Mouse (Mus musculus) stomach, embryonic 14.5 days (tissue): ENCODE measurements around the gene Lrig1. TPM values are rescaled to one million over a fixed set of nuclear protein-coding genes. Genes with fewer than 3 reads are reported as not detected.

Source experiments
- ATAC-seq: fragments of 200-750 bp; cut with Nextera tagmentation; 2 replicates; pipeline ENCODE4 v1.8.0; 2017; ENCODE audit warnings: low read depth, moderate TSS enrichment; ENCODE audit not compliant: insufficient number of reproducible peaks, insufficient read depth, low FRiP score
- H3K27ac ChIP-seq: fragments of 300-500 bp; sonication (generic); 2 replicates; pipeline ENCODE4 v1.5.1; 2014; ENCODE audit warnings: mild to moderate bottlenecking, low read length, moderate library complexity, mixed read lengths
- H3K27me3 ChIP-seq: fragments of 300-500 bp; sonication (generic); 2 replicates; pipeline ENCODE4 v1.6.1; 2014; ENCODE audit warnings: low read length, control low read depth, mixed read lengths; ENCODE audit not compliant: control insufficient read depth, insufficient read depth
- H3K36me3 ChIP-seq: fragments of 300-500 bp; sonication (generic); 2 replicates; pipeline ENCODE4 v1.6.1; 2014; ENCODE audit warnings: mild to moderate bottlenecking, control low read depth, low read length, moderate library complexity, mixed read lengths; ENCODE audit not compliant: control insufficient read depth, insufficient read depth
- H3K4me1 ChIP-seq: fragments of 300-500 bp; sonication (generic); 2 replicates; pipeline ENCODE4 v1.6.1; 2014; ENCODE audit warnings: low read length, control low read depth, mixed read lengths; ENCODE audit not compliant: control insufficient read depth, insufficient read depth
- H3K4me2 ChIP-seq: fragments of 300-500 bp; sonication (generic); replicated peaks from 2 replicates; pipeline ENCODE4 v1.6.1; 2014; ENCODE audit warnings: low read depth, low read length, control low read depth
- H3K4me3 ChIP-seq: fragments of 300-500 bp; sonication (generic); 2 replicates; pipeline ENCODE4 v1.5.1; 2014; ENCODE audit warnings: low read depth, low read length, control low read depth
- H3K9ac ChIP-seq: fragments of 300-500 bp; sonication (generic); replicated peaks from 2 replicates; pipeline ENCODE4 v1.6.1; 2014; ENCODE audit warnings: low read depth, mild to moderate bottlenecking, control low read depth, low read length, moderate library complexity, mixed read lengths
- H3K9me3 ChIP-seq: fragments of 300-500 bp; sonication (generic); 2 replicates; pipeline ENCODE4 v1.6.1; 2016; ENCODE audit warnings: low read depth, low read length, control low read depth; ENCODE audit not compliant: control insufficient read depth
- WGBS: fragments of 180-500 bp; shearing (Covaris S2); extraction: QIAGEN DNeasy Blood & Tissue Kit; methylation state at CpG from one replicate; pipeline ENCODE4 v1.1.7; 2014; 5-methylcytosine and 5-hydroxymethylcytosine counted together
- polyA plus RNA-seq: library from polyadenylated mRNA; unstranded; fragments of >200 nt; fragmentation: Nextera tagmentation; extraction: Ambion mirVana; gene quantifications from 2 replicates; pipeline ENCODE4 v1.2.1, GENCODE M21; 2014

The Lrig1 gene
- polyA plus RNA-seq, 1 experiment from 2014 or later, result 49.3 TPM

DNA sequence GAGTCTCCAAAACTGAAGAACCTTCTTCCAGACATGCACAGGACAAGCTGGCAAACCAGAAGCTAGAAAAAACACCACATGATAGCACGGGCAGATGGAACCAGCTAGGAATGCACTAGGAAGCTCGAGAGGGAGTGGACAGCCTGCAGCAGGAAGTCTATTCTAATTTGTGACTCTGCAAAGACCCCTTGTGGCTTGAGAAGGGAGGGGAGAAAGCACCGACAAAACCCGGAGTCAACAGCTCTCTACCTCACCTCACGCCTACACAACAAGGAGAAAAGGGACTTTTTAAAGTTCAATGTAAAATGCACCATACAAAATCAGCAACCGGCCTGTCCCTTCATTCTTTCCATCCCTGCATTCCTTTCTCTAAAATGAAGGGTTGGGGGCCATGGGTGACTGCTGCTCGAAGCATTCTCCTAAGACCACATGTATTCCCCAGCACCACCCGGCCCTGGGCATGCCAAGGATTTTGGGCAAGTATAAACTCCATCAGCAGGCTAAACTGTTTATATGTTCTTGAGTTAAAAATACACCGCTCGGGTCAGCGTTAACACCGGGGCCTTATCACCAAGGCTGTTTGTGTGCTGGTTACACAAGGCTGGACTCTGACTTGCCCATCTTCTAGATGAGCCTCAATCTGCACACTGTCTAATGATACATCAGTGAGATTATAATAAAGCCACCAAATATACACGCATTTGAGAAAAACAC is 15.0 kb downstream of the Lrig1 start:
- H3K4me2 ChIP-seq, result peak overlapping the region; percentile 26
- WGBS, result 24% methylated on average over 13 of the region's 13 CpGs
- H3K4me1 ChIP-seq, result peaks cover 83% of the 10 kb centered on the region
- ATAC-seq, result no peak
- H3K9me3 ChIP-seq, result no peaks in the 10 kb centered on the region
- no peaks in the 10 kb centered on the region for H3K27me3 ChIP-seq
- no peaks in the 10 kb centered on the region for H3K36me3 ChIP-seq
- no peak overlapping the region for H3K9ac ChIP-seq
- H3K27ac ChIP-seq, result peak overlapping the region; percentile 49
- H3K4me3 ChIP-seq, result 0 out of 2 replicates have a peak overlapping the region, but pooled peaks have one; percentile 5

GRCm38 (mm10) chr6:94683701-94684100 is 16.3 kb downstream of the Lrig1 start:
- H3K9me3 ChIP-seq, result no peaks in the 10 kb centered on the region
- H3K4me3 ChIP-seq, result no peak overlapping the region
- no peak for ATAC-seq
- no peaks in the 10 kb centered on the region for H3K27me3 ChIP-seq
- H3K4me1 ChIP-seq, result peaks cover 81% of the 10 kb centered on the region
- no peaks in the 10 kb centered on the region for H3K36me3 ChIP-seq
- peak overlapping the region; percentile 26; the same call in 1 of the 2 replicates for H3K4me2 ChIP-seq
- 67% methylated on average over 3 of the region's 3 CpGs for WGBS
- H3K9ac ChIP-seq, result no peak overlapping the region
- H3K27ac ChIP-seq, result peak overlapping the region; percentile 52; the same call in 1 of the 2 replicates

- Histone ChIP-seq H3K4me1 (peaks cover 89% of the 10 kb centered on the region), H3K9ac (0 out of 2 replicates have a peak overlapping the region, but pooled peaks have one; percentile 21), H3K9me3 (no peaks in the 10 kb centered on the region), H3K27me3 (no peaks in the 10 kb centered on the region), H3K27ac (peak overlapping the region; percentile 72), H3K4me3 (no peak overlapping the region), H3K4me2 (peak overlapping the region; percentile 32), H3K36me3 (no peaks in the 10 kb centered on the region)
- ATAC-seq, result no peak
- 51% methylated on average over 6 of the region's 6 CpGs for WGBS
Observed at GRCm38 (mm10) chr6:94682270-94682618, 17.7 kb downstream of the Lrig1 start.

DNA sequence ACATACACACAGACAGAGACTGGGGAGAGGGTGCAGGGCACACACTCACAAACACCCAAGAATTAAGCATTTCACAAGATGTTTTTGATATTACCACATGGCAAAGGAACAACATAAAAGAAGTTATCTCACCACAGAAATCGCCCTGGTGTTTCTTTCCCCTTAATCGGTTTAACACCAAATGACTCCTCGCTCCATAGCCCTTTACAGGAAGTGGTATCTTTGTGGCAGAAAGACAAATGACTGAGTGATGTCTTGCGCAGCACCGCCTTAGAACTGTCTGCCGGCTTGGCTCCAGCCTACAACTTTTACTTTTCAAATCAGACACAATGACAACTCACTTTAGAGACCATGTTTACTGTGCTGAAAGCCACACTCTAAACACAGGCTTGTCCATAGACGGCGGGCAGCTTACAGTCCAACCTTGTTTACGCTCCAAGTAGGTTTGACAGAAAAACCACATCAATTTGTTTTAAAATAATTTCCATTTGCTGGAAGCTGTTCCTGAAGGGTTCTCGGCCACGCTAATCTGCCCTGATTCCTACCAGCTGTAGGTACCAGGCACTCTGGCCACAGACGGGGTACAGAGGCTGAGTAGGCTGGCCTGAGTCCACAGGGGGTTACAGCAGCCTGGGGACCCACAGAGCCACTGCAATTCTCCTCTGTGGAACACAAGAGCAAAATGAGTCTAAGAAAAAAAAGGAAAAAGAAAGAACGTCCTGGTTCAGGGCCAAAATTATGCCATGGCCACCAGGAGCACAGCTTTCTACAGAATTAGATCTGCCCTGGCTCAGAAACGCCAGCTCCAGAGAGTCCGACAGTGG is 18.3 kb downstream of the Lrig1 start:
- Histone ChIP-seq H3K9ac (0 out of 2 replicates have a peak overlapping the region, but pooled peaks have one; percentile 21), H3K36me3 (no peaks in the 10 kb centered on the region), H3K27me3 (no peaks in the 10 kb centered on the region), H3K4me2 (peak overlapping the region; percentile 32), H3K4me3 (0 out of 2 replicates have a peak overlapping the region, but pooled peaks have one; percentile 2), H3K4me1 (peaks cover 90% of the 10 kb centered on the region), H3K9me3 (no peaks in the 10 kb centered on the region), H3K27ac (peak overlapping the region; percentile 72)
- 21% methylated on average over 15 of the region's 15 CpGs for WGBS
- no peak for ATAC-seq

GRCm38 (mm10) chr6:94680760-94681445 is 19.1 kb downstream of the Lrig1 start:
- peak overlapping the region; percentile 32 for H3K4me2 ChIP-seq
- ATAC-seq, result no peak
- H3K9ac ChIP-seq, result no peak overlapping the region; the same call in 1 of the 2 replicates
- H3K36me3 ChIP-seq, result no peaks in the 10 kb centered on the region
- peaks cover 91% of the 10 kb centered on the region for H3K4me1 ChIP-seq
- no peaks in the 10 kb centered on the region for H3K9me3 ChIP-seq
- H3K27me3 ChIP-seq, result no peaks in the 10 kb centered on the region
- 47% methylated on average over 5 of the region's 5 CpGs for WGBS
- no peak overlapping the region for H3K4me3 ChIP-seq
- peak overlapping the region; percentile 72; the same call in 1 of the 2 replicates for H3K27ac ChIP-seq

- Histone ChIP-seq H3K27ac (peak overlapping the region; percentile 71; the same call in 1 of the 2 replicates), H3K4me2 (no peak overlapping the region), H3K27me3 (no peaks in the 10 kb centered on the region), H3K9ac (no peak overlapping the region), H3K9me3 (no peaks in the 10 kb centered on the region), H3K4me3 (no peak overlapping the region), H3K4me1 (peaks cover 83% of the 10 kb centered on the region), H3K36me3 (no peaks in the 10 kb centered on the region)
- WGBS, result 68% methylated on average over 1 of the region's 1 CpGs
- ATAC-seq, result no peak
Observed at GRCm38 (mm10) chr6:94679249-94679648, 20.7 kb downstream of the Lrig1 start.

GRCm38 (mm10) chr6:94678377-94679164 is 21.4 kb downstream of the Lrig1 start:
- no peak for ATAC-seq
- no peaks in the 10 kb centered on the region for H3K27me3 ChIP-seq
- H3K4me3 ChIP-seq, result no peak overlapping the region
- peaks cover 83% of the 10 kb centered on the region for H3K4me1 ChIP-seq
- H3K36me3 ChIP-seq, result no peaks in the 10 kb centered on the region
- WGBS, result 26% methylated on average over 6 of the region's 6 CpGs
- H3K9me3 ChIP-seq, result no peaks in the 10 kb centered on the region
- H3K9ac ChIP-seq, result no peak overlapping the region
- H3K27ac ChIP-seq, result peak overlapping the region; percentile 71
- H3K4me2 ChIP-seq, result peak overlapping the region; percentile 33; the same call in 1 of the 2 replicates
